Mouse (Mus musculus) layer of hippocampus, postnatal 36 days (tissue): ENCODE measurements at regions not wholly inside any gene's neighbourhood (a gene's known extent, or its start where the extent isn't known, plus 50 kb on each side); places are given as distances from the start of the nearest gene placed in this dataset.
"Not testable (repeated sequence)": the region's sequence is repeated elsewhere in the genome, so short reads cannot be mapped to it uniquely, and the experiment has no call there.

Experiments used
- DNase-seq, 2 experiments: peaks; one replicate each; pipeline ENCODE4 v3.0.0; 2022

- DNase-seq: no peak
Measured at GRCm38 (mm10) chr15:96031085-96031780, 240.6 kb downstream of the Ano6 start.

GRCm38 (mm10) chr15:96035273-96035672, 244.6 kb downstream of the Ano6 start:
- DNase-seq: no peak

- DNase-seq: no peak
Measured at GRCm38 (mm10) chr15:96045561-96045960, 241.8 kb upstream of the Arid2 start.

- DNase-seq: no peak
Measured at GRCm38 (mm10) chr15:96046651-96047050, 240.7 kb upstream of the Arid2 start.

- no peak for DNase-seq
Measured at GRCm38 (mm10) chr15:96050416-96050815, 236.9 kb upstream of the Arid2 start.

- DNase-seq: no peak
Measured at GRCm38 (mm10) chr15:96052586-96052985, 234.7 kb upstream of the Arid2 start.

- DNase-seq: no peak
Measured at GRCm38 (mm10) chr15:96055361-96055760, 232.0 kb upstream of the Arid2 start.

- DNase-seq: no peak
Measured at GRCm38 (mm10) chr15:96055796-96056473, 231.4 kb upstream of the Arid2 start.

GRCm38 (mm10) chr15:96059623-96060022, 227.7 kb upstream of the Arid2 start:
- no peak for DNase-seq

- DNase-seq: no peak
Measured at GRCm38 (mm10) chr15:96064499-96065217, 222.7 kb upstream of the Arid2 start.

GRCm38 (mm10) chr15:96075615-96076014, 211.7 kb upstream of the Arid2 start:
- DNase-seq: no peak

- DNase-seq: no peak
Measured at GRCm38 (mm10) chr15:96077756-96078155, 209.6 kb upstream of the Arid2 start.

GRCm38 (mm10) chr15:96078580-96078979, 208.7 kb upstream of the Arid2 start:
- no peak for DNase-seq

- no peak for DNase-seq
Measured at GRCm38 (mm10) chr15:96089676-96090075, 197.6 kb upstream of the Arid2 start.

GRCm38 (mm10) chr15:96096438-96096837, 190.9 kb upstream of the Arid2 start:
- DNase-seq: no peak

- no peak for DNase-seq
Measured at GRCm38 (mm10) chr15:96098821-96099220, 188.5 kb upstream of the Arid2 start.

- not testable (repeated sequence) for DNase-seq
Measured at GRCm38 (mm10) chr15:96099844-96100640, 187.3 kb upstream of the Arid2 start.

GRCm38 (mm10) chr15:96103737-96104136, 183.6 kb upstream of the Arid2 start:
- DNase-seq: no peak

GRCm38 (mm10) chr15:96107503-96107902, 179.8 kb upstream of the Arid2 start:
- no peak for DNase-seq

- no peak for DNase-seq
Measured at GRCm38 (mm10) chr15:96113091-96113490, 174.2 kb upstream of the Arid2 start.

GRCm38 (mm10) chr15:96114616-96115015, 172.7 kb upstream of the Arid2 start:
- no peak for DNase-seq

GRCm38 (mm10) chr15:96115196-96115595, 172.1 kb upstream of the Arid2 start:
- DNase-seq: no peak

GRCm38 (mm10) chr15:96119240-96119639, 168.1 kb upstream of the Arid2 start:
- no peak for DNase-seq
